In the genomic region with DNA sequence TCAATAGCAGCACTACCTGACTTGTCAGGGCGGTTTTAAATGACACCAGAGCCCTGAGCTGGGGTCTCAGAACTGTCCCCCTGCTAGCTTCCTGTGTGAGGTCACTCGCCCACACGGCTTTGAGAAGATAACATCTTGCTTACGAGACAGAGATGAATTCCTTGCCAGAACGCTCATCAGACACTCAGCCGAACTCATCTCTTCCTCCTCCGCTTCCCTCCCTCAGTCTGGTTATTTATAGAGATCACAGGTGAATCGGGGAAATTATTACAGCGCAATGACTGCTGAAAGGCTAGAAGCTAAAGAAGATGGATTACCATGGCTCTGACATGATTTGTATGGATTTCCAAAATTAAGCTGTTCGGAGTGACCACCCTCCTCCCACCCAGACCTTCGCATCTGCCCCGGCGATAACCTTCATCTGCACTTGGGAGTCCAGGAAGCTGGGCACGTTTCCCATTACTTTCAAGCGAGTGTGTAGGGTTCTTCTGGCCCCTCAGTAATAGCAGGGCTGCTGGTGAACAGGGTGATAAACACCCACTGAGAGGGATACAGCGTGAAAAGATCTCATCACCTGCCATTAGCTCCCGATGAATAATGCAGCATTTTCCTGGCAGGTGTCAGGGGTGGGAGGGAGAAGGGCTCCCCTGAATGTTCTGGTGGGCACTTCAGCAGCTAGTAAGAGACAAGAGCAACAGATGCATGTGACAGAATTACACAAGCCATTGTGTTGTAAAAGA, we compare ENCODE assay signal across 11 mouse cellular contexts.
A peak's percentile ranks its signal among the peaks of the same experiment; 100 is the strongest.
DNase-seq lines count a peak whose midpoint lies in the region; ATAC-seq and TF ChIP-seq lines count a peak whose summit lies in the region.
"Had no signal": no experiment of that assay in that cellular context is flagged by ENCODE, and none has a peak within 500 bp of the region (broad histone marks: within the 10 kb centered on the region; RNA-seq: fewer than 3 reads in every experiment).

No protein-coding gene starts in this region.

- ATAC-seq in heart, embryonic 13.5 days (ENCODE audit: extremely low read depth, insufficient number of reproducible peaks, low FRiP score, low TSS enrichment) = no peak
- no peak for ATAC-seq in megakaryocyte progenitor cell, adult 5-6 weeks (replicated peaks; ENCODE audit: poor library complexity)

- no peak for TF ChIP-seq CTCF in heart, adult 2 months (IDR thresholded peaks at IDR 0.05)
- no peak for TF ChIP-seq CTCF in E14TG2a.4 (conservative IDR thresholded peaks at IDR 0.05; ENCODE audit: low read length)

- intact Hi-C loops in heart, adult 2 months (cut with DNase I) = no loop called here

- H3K9ac ChIP-seq in heart, embryonic 13.5 days = no peak overlapping the region
- no peak overlapping the region for H3K9ac ChIP-seq in heart, adult 2 months (ENCODE audit: low read depth, low read length)

- H3K4me2 ChIP-seq in heart, embryonic 13.5 days = peak overlapping the region; percentile 55

- no peak overlapping the region for H3K27ac ChIP-seq in heart, embryonic 13.5 days (replicated peaks)
- H3K27ac ChIP-seq in heart, adult 2 months = no peak overlapping the region
- H3K27ac ChIP-seq: stomach, postnatal 0 days had no signal

- DNase-seq in heart, adult 2 months = no peak
- peak; percentile 22 for DNase-seq in embryo, embryonic 11 days
- DNase-seq in left cerebral cortex, adult 8-10 months (ENCODE audit: low spot score in 2 of 2) = peak; percentile 42 to 47
- no peak for DNase-seq in c-Kit-positive CD71-positive TER-119-positive erythroid progenitor cells, embryonic 14.5 days (ENCODE audit: low spot score)
- DNase-seq in urinary bladder, adult 2 months (ENCODE audit: low spot score) = no peak
- DNase-seq: gastrocnemius, postnatal 10 days had no signal

- H3K79me2 ChIP-seq in heart, adult 2 months (replicated peaks; ENCODE audit: control insufficient read depth, insufficient read depth, low read length) = no peaks in the 10 kb centered on the region

- no peaks in the 10 kb centered on the region for H3K36me3 ChIP-seq in heart, embryonic 13.5 days
- no peaks in the 10 kb centered on the region for H3K36me3 ChIP-seq in heart, adult 2 months (ENCODE audit: control insufficient read depth, insufficient read depth, low read length)
- H3K36me3 ChIP-seq in E14TG2a.4 (ENCODE audit: insufficient read depth, low read length) = no peaks in the 10 kb centered on the region
- H3K36me3 ChIP-seq: G1E had no signal

- no peaks in the 10 kb centered on the region for H3K9me3 ChIP-seq in heart, embryonic 13.5 days
- no peaks in the 10 kb centered on the region for H3K9me3 ChIP-seq in E14TG2a.4 (ENCODE audit: low read length)
- H3K9me3 ChIP-seq: G1E had no signal

- no peak for TF ChIP-seq EP300 in heart, adult 2 months (IDR thresholded peaks at IDR 0.05; ENCODE audit: insufficient read depth, low read depth, low read length)

- WGBS in heart, embryonic 13.5 days = 28% methylated on average over 17 of the region's 17 CpGs
- 28% methylated on average over 17 of the region's 17 CpGs for WGBS in heart, adult 2 months

- no peaks in the 10 kb centered on the region for H3K27me3 ChIP-seq in heart, embryonic 13.5 days (replicated peaks)
- no peaks in the 10 kb centered on the region for H3K27me3 ChIP-seq in heart, adult 2 months (ENCODE audit: control insufficient read depth, insufficient read depth, low read length)
- no peaks in the 10 kb centered on the region for H3K27me3 ChIP-seq in E14TG2a.4 (ENCODE audit: insufficient read depth, low read length)

- no peak for TF ChIP-seq POLR2A in heart, adult 2 months (IDR thresholded peaks at IDR 0.05; ENCODE audit: insufficient read depth, low read depth, low read length)

- H3K4me1 ChIP-seq in heart, embryonic 13.5 days = peaks cover 11% of the 10 kb centered on the region
- no peaks in the 10 kb centered on the region for H3K4me1 ChIP-seq in heart, adult 2 months (ENCODE audit: control insufficient read depth, insufficient read depth, low read length)
- H3K4me1 ChIP-seq in E14TG2a.4 (replicated peaks; ENCODE audit: low read depth, low read length) = peaks cover 21% of the 10 kb centered on the region

- H3K4me3 ChIP-seq in heart, embryonic 13.5 days = peak overlapping the region; percentile 1
- no peak overlapping the region for H3K4me3 ChIP-seq in heart, adult 2 months
- peak overlapping the region; percentile 33 for H3K4me3 ChIP-seq in E14TG2a.4 (replicated peaks; ENCODE audit: low read length)

Comparison
In these comparisons a context has a peak if more than half of its experiments do, and no peak if none do; other contexts are left out.
1. DNase-seq: peak in embryo, embryonic 11 days (single experiment) and left cerebral cortex, adult 8-10 months (2 of 2); none in heart, adult 2 months (0 of 2), c-Kit-positive CD71-positive TER-119-positive erythroid progenitor cells, embryonic 14.5 days (single experiment) and urinary bladder, adult 2 months (single experiment).